Mouse (Mus musculus): Measurements from ENCODE around the gene Psma7. TPM values are rescaled to one million over a fixed set of nuclear protein-coding genes. Genes with fewer than 3 reads are reported as not detected.

Gene Psma7
- polyA plus RNA-seq (2012; rRNA removed; ENCODE audit: low replicate concordance): 132 and 175 TPM in 2 replicates

GRCm38 (mm10) chr2:180042256-180042857 is at the start of gene Psma7, which contains the start of gene Ss18l1:
Gene Psma7 (minus strand): TSS chr2:180042433.
Gene Ss18l1 (plus strand): TSS chr2:180042509.

GRCm38 (mm10) chr2:180070481-180071453 is 28.5 kb upstream of the Psma7 start, which contains the start of gene Mtg2:
Gene Mtg2 (plus strand): TSS chr2:180070588.

GRCm38 (mm10) chr2:180024401-180025098 is 17.7 kb downstream of the Psma7 start, which contains the start of gene Lsm14b:
Gene Lsm14b (plus strand): TSS chr2:180024987.

Other genes with a start within 250 kb of the Psma7 start
- gene Taf4, start 65.8 kb downstream of the Psma7 start, polyA plus RNA-seq (2012; rRNA removed; ENCODE audit: low replicate concordance): 6.2 and 12.2 TPM in 2 replicates
- gene Lsm14b, start 17.4 kb downstream of the Psma7 start, polyA plus RNA-seq (2012; rRNA removed; ENCODE audit: low replicate concordance): 19.5 and 22.5 TPM in 2 replicates
- 7.6 and 8.6 TPM in 2 replicates for gene Ss18l1, start 76 bp upstream of the Psma7 start, polyA plus RNA-seq (2012; rRNA removed; ENCODE audit: low replicate concordance)
- 16.8 and 21.2 TPM in 2 replicates for gene Mtg2, start 28.2 kb upstream of the Psma7 start, polyA plus RNA-seq (2012; rRNA removed; ENCODE audit: low replicate concordance)
- gene Hrh3, start 62.1 kb upstream of the Psma7 start, polyA plus RNA-seq (2012; rRNA removed; ENCODE audit: low replicate concordance): not detected in 2 replicates
- 22.3 and 27.6 TPM in 2 replicates for gene Osbpl2, start 76.9 kb upstream of the Psma7 start, polyA plus RNA-seq (2012; rRNA removed; ENCODE audit: low replicate concordance)
- 134 and 222 TPM in 2 replicates for gene Adrm1, start 129.1 kb upstream of the Psma7 start, polyA plus RNA-seq (2012; rRNA removed; ENCODE audit: low replicate concordance)
- 98.2 and 129 TPM in 2 replicates for gene Lama5, start 183.4 kb upstream of the Psma7 start, polyA plus RNA-seq (2012; rRNA removed; ENCODE audit: low replicate concordance)
- gene Rps21, start 214.9 kb upstream of the Psma7 start, polyA plus RNA-seq (2012; rRNA removed; ENCODE audit: low replicate concordance): 2,351 and 3,651 TPM in 2 replicates
- 28.6 and 39.3 TPM in 2 replicates for gene Cables2, start 231.1 kb upstream of the Psma7 start, polyA plus RNA-seq (2012; rRNA removed; ENCODE audit: low replicate concordance)
- 1.8 and 2.4 TPM in 2 replicates for gene Rbbp8nl, start 247.4 kb upstream of the Psma7 start, polyA plus RNA-seq (2012; rRNA removed; ENCODE audit: low replicate concordance)